Mouse (Mus musculus) gonadal fat pad, adult 2 months (tissue): ENCODE results near the gene Vwa8. TPM values are rescaled to one million over a fixed set of nuclear protein-coding genes. Genes with fewer than 3 reads are reported as not detected.

Source experiments
- DNase-seq: peaks from one replicate; pipeline ENCODE4 v3.0.0-alpha.2; 2012; ENCODE audit warnings: low read depth
- polyA plus RNA-seq: library from polyadenylated mRNA; depleted of rRNA; stranded (reverse); fragments of >200 nt; gene quantifications from 2 replicates; pipeline ENCODE4 v1.2.3, GENCODE M21; 2012; rRNA removed

Gene Vwa8
- polyA plus RNA-seq: 22.2 and 24.4 TPM in 2 replicates

DNA sequence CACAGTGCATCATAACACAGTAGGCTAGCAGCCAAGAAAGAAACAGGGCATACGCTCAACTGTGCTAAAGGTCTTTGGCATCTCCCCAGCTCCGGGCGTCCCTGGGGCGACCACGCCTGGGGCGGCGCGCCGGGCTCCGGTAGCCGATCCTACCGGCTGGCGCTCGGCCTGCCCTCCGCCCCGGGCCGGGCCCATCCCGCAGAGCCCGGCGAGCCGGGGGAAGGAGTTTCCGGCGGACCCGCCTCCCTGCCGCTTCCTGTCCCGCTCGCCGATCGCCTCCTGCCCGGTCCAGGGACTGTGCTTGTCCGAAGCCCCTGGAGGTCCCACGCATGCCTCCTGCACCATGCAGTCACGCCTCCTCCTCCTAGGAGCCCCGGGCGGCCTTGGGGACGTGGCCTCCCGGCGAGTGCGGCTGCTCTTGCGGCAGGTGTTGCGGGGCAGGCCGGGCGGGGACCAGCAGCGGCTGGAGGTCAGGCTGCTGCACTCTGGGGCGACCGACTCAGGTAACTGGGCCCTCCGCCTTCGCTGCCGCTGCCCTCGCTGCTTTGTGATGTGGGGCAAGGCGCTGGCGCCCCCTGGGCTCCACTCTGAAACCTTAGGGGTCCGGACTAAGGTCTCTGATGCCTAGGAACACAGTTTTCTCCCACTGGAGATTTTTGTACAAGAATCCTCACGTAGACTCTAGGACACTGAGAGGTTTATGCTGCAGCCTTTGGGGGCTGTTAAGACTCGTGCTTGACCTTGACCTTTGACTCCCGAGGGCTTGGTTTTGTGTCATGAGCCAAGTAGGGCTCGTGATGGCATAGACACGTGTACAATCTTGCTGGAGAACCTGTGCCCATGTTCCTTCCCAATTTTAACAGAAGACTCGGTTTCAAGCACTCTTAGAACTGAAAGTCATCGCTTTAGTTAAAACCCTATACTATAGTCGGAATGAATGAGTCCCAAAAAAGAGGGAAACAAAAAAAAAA is at the start of gene Vwa8:
Vwa8 (plus strand) TSS at position 112 of the 971 bp plus-strand sequence.
- no peak for DNase-seq

GRCm38 (mm10) chr14:78802378-78802777 is 46.5 kb upstream of the Vwa8 start:
- no peak for DNase-seq

DNA sequence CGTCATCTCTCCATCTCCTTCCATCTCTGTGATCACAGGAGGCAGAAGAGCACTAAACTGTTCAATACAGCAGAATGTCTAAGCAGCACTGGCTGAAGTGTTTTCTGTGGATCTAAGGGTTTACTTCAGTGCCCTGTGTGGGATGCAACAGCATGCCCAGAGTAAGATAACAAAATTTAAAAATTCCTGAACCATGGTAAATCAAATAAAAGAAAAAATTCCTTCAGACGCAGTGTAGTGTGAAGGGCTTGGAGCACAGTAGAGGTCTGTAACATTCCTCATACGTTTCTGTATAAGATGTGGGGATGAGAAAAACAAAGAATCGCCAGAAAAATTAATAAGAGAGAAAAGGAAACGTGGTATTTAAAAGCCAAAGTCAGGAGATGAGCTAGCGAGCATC is 44.9 kb upstream of the Vwa8 start:
- DNase-seq: no peak

DNA sequence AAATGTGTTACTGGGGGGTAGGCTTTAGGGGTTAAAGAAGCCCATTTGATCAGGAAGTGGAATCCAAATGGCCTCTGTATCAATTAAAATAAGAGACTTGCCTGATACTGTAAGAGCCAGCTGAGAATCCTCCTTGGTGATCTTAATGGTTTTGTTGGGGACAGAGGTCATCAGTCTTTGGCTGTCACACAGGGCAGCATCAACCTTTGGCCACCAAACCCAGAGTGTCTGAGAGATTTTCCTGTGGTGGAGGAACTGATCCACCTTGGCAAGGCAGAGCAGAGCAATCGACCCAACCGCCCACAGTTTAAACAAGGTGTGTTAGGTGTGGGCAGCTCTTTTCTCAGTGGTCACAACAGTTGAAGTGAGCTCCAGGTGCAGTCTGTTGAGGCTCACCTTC is 36.0 kb upstream of the Vwa8 start:
- no peak for DNase-seq

DNA sequence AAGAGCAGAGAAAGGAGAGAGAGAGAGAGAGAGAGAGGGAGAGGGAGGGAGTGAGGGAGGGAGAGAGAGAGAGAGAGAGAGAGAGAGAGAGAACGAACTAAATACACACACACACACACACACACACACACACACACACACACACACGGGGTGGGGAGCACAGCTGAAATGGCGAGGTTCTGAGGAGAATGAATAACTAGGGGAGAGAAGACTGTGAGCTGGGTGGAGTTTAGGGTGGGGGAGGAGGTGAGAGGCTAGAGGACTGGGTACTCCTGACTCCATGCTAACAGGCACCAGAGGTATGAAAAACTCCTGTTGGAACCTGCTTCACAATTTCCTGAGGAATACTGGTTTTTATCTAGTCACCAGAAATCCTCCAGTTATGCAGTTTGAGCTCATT is 32.4 kb upstream of the Vwa8 start:
- DNase-seq: no peak

DNA sequence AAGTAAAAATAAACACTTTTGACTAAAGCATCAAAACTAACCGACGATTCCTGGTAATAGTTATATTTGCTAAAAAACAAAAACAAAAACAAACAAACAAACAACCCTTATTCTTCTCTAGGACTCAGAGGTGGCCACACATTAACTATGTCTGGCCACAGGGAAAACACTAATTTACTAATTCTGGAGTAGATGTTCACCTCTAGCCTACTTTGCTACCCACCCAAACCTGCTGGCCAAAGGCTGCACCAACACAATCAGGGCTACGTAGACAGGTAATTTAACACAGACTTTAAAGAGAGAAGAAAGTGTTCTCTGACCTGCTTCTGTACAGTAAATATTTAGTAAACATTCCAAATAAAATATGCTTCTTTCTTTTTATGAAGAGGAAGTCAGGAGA is 31.2 kb upstream of the Vwa8 start:
- DNase-seq: no peak

DNA sequence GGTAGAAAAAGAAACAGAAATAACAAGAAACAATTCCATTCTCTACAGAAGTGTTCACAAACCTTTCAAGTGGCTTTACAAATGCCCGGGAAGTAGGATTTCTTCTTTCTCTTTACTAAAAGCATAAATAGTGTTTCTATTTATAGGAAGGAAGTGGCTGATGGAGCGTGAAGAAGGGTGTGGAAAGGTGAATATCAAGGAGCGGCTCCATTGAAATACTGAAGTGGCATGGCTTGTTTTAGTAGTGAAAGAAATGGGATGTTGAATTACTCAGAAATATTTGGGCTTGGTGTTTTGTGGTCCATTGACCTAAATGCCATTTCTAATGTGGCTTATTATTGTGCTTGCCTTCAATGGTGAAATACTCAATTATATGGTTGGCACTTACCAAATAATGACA is 30.4 kb upstream of the Vwa8 start:
- DNase-seq: no peak

- no peak for DNase-seq
Measured at GRCm38 (mm10) chr14:78824013-78824412, 24.8 kb upstream of the Vwa8 start.

DNA sequence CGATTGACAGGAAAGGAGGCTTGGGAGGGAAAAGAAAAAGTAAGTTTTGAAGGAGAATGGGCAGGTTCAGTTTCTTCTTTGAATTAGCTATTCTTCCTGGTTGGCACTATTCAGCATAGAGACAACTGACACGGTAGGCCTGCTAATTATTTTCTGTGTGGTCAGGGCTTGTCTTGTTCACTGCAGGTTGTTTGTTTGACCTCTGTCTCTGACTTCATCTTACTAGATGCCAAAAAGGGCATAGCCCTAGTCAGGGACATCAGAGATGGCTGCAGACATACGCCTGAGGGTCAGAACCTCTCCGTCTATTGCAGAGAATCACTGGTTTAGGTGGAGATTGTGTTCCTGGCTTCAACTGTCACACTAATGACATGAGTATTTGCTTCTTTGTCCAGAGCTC is 24.3 kb upstream of the Vwa8 start:
- DNase-seq: no peak

DNA sequence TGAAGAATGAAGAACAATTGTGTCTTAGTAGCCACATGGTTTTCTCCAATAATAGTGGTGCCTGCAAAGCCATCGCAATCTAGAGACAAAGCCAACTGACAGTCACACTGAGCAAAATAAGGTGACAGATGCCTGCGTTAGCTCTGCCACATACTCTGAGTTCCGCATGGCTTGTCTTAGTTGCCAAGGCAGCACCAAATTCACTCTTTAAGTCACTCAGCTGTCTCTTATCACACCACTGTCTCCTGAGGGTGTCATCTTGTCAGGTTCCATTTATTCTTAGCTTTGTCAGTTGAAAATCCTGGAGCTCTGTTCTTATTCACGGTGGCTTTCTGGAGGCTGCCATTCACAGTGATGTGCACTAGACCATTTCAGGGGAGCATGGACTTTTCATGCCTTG is 17.7 kb upstream of the Vwa8 start:
- DNase-seq: no peak

- DNase-seq: no peak
Measured at GRCm38 (mm10) chr14:78847948-78848347, 904 bp upstream of the Vwa8 start.

GRCm38 (mm10) chr14:78848477-78848876 is 375 bp upstream of the Vwa8 start:
- DNase-seq: no peak

GRCm38 (mm10) chr14:78849961-78850578 is 1.2 kb downstream of the Vwa8 start:
- DNase-seq: no peak

DNA sequence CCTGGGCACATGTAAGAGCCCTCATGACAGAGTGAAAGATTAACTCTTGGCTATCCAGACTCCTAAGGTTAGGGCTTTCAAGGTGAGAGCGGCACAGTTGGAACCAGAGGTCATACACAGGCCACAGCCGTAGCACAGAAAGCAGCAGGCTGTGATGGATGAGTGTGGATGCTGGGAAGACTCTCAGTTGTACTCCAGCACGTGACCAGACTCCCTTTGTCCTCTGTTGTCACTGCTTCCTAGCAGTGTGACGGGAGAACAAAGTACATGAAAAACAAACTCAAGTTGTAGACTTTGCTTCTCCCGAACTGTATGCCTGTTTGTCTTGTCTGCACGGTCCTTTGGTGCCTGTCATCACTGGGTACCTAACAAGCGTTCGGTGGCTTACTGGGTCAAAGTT is 1.8 kb downstream of the Vwa8 start:
- DNase-seq: no peak

DNA sequence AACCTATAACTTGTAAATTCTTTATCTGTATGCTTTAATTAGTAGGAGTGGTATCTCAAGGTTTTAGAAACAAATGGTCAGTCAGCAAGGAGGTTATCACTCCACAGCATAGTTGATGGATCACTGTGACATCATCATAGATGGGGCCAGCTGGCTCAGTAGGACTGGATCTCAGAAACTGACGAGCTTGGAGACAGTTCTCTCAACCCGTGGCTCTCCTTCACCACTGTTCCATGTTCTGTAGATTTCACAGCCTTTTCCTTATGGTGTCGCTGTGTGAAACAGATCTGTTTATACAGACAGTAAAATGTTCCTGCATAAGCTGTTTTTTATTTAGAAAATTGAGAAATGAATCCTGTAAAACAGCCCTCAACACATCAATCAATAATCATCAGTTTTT is 2.5 kb downstream of the Vwa8 start:
- DNase-seq: no peak

DNA sequence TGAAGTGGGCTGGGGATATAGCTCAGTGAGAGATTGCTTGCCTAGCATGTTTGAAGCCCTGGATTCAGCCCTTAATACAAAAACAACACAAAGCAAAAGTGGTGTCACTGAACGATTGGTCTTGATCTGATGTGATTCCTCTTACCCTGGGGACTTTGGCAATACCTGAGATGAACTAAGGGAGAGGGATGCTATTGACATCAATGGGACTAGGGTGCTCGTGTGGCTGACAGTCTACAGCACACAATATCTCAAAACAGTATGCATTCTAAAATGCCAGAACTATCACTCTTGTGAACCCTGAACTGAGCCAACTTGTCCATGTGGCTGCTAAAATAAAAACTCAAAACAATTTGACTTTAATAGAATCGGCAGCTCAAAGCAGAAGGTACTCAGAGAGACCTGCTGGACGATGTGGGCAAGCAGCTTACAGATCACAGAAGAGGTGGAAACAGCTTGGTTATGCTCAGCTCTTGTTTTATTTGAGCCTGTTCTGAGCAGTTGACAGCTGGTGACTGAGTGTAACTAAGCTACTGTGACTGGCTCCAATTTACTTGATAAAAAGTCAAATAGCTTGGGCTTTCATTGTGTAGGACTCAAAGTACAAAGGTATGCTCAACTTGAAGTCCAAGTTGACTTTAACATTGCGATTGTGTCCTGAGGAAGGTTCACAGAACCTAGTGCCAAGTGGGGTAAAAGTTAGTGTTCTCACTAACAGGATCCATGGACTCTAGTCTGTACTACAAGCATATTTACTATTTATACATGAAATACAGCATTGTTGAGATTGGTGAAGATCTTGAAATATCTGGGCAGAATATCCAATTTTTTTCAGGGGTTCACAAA is 3.8 kb downstream of the Vwa8 start:
- DNase-seq: no peak

GRCm38 (mm10) chr14:78861156-78861555 is 12.3 kb downstream of the Vwa8 start:
- DNase-seq: no peak

DNA sequence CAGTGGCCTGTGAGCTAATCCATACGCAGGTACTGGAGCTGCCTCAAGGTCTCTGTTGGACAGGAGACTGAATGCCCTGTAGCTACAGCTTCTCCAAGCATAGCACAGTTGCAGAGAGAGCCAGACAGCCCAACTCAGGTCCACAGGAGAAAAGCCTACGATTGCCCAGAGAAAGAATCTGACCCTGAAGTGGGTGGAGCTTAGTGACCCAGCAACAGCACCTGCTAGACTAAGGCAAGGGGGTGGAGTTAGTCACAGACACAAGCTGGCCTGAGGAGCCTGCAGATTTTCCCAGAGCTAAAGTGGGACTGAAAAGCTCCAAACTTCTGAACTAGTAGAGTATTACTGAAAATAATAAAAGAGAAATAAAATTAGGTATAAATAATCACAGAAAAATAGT is 21.2 kb downstream of the Vwa8 start:
- no peak for DNase-seq

DNA sequence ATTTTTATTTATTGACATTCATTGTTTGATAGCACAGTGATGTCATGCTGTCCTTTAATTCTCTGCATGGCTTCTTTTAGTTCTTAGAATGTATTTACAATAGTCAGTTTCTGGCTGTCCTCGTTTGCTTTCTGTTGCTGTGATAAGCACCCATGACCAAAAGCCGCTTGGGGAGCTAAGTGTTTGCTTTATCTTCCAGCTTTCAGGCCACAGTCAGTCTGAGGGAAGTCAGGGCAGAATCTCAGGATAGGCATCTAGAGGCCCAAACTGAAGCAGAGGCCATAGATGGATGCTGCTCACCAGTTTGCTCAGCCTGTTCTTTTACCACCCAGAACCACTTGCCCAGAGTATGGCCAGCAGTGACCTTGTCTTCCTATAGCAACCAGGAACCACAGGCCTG is 28.3 kb downstream of the Vwa8 start:
- no peak for DNase-seq

DNA sequence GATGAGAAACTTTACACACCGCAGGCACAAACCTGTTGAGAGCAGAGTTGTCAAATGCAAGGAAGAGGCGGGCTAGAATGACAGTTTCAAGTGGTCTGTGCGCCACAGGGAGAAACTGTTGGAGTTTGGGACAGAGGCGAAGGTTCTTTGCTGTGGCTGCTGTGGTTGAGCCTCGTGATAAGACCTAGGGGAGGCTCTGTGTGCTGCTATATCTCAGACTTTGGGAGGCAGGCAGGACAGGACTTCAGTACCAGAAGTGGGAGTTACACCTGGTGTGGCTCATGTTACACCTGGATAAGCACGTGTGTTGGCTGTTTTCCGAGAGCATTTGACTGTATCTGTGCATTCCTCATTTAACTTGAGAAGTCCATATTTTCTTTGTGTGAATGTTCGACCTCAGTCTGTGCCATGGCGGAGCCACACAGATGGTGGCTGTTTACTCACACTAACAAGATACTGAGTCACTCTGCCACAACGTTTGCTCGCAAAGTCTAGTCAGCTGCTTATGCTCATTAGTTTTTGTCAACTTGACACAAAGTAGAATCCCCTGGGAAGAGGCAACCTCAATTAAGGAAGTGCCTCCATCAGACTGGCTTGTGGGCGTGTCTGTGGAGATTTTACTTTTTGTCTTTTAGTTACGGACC is 29.7 kb downstream of the Vwa8 start:
- no peak for DNase-seq

DNA sequence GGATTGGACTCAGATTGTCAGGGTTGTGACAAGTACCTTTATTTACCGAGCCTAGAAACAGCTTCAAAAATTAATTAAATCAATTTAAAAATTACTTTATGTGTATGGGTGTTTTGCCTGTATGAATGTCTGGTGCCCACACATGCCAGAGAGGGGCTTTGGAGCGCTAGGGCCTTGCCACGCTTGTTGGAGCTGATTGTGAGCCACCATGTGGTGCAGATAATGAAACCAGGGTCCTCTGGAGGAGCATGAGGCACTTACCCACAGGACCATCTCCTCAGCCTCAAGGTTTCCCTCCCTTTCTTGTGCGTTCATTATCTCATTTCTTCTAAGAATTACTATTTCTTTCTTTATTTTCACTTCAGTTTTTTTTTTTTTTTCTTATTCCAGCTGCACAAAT is 32.0 kb downstream of the Vwa8 start:
- no peak for DNase-seq

DNA sequence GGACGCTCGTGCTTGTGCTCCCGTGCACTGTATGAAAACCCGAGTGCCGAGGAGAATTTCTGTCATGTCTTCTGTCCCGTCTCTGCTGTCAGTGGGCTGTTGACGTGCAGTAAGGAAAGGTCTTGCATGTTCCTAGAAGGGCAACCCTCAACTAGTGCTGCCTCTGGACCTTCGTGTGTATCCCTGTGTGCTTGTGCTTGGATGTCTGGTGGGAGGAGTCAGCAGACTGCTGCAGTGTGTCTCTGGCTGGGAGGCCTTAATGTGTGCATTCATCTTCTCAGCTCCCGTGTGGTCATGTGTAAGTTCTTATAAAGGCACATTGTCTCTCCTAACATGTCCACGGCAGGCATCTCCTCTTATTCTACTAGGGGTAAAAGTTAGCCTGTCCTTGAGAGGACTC is 32.7 kb downstream of the Vwa8 start:
- no peak for DNase-seq
